Mouse (Mus musculus): ENCODE results near the gene Mat2b. TPM values are rescaled to one million over a fixed set of nuclear protein-coding genes. Genes with fewer than 3 reads are reported as not detected.

Mat2b gene
- polyA plus RNA-seq, 1 experiment from 2014 or later = 104 TPM

DNA sequence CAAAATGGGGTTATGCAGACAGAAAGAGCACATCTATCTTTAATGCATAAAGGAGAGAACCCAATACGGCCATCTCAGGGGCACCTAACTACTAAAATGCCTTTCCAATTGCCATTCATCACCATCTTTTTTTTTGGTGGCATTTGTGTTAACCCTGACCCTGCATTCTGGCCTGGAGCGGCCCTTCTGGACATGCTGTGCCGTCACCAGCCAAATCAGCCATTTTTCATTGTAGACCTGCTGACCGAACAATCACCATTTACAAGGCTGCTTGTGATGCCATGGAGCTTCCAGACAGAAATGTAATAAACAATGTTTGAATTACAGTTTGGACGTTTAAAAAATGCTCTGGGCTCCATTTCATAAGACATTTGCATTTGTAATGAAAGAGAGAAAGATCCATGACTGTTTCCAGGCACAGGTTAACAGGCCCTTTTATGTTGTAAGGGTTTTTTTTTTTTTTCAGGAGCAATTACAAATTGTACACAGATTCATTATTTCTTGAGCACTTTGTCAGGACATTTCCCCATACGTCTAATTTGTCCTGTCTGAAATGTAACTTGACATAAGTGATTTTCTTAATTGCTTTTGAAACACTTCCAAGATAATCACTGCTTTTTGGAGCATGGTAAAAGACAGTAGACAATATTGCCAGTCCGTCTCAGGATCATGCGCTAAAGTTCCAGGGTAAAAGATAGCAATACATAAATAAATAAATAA lies 45.1 kb downstream of the Mat2b start:
- 83% methylated on average over 8 of the region's 8 CpGs for WGBS
- Histone ChIP-seq H3K9me3 (no peaks in the 10 kb centered on the region), H3K27ac (no peak overlapping the region), H3K27me3 (no peaks in the 10 kb centered on the region), H3K9ac (replicated peaks) (no peak overlapping the region), H3K4me1 (replicated peaks) (no peaks in the 10 kb centered on the region), H3K4me2 (no peak overlapping the region), H3K4me3 (replicated peaks) (no peak overlapping the region), H3K36me3 (no peaks in the 10 kb centered on the region)
- no peak for ATAC-seq (ENCODE audit: insufficient number of reproducible peaks, insufficient read depth, low FRiP score, low TSS enrichment, low read depth)

GRCm38 (mm10) chr11:40647246-40647645 lies 47.8 kb downstream of the Mat2b start:
- no peaks in the 10 kb centered on the region for H3K9me3 ChIP-seq
- no peaks in the 10 kb centered on the region for H3K4me1 ChIP-seq (replicated peaks)
- H3K9ac ChIP-seq (replicated peaks) = no peak overlapping the region
- no peaks in the 10 kb centered on the region for H3K36me3 ChIP-seq
- 66% methylated on average over 2 of the region's 2 CpGs for WGBS
- H3K27me3 ChIP-seq = no peaks in the 10 kb centered on the region
- H3K27ac ChIP-seq = no peak overlapping the region
- no peak for ATAC-seq (ENCODE audit: insufficient number of reproducible peaks, insufficient read depth, low FRiP score, low TSS enrichment, low read depth)
- no peak overlapping the region for H3K4me3 ChIP-seq (replicated peaks)
- no peak overlapping the region for H3K4me2 ChIP-seq

Other genes starting within 250 kb of the Mat2b start
- gene Hmmr, start 38.2 kb upstream of the Mat2b start, polyA plus RNA-seq (2016; fragmentation: Nextera tagmentation; extraction: Ambion mirVana) = 53.9 and 57.0 TPM in 2 replicates
- gene Nudcd2, start 38.5 kb upstream of the Mat2b start, polyA plus RNA-seq (2016; fragmentation: Nextera tagmentation; extraction: Ambion mirVana) = 205 and 207 TPM in 2 replicates
- 27.6 and 29.2 TPM in 2 replicates for gene Ccng1, start 60.1 kb upstream of the Mat2b start, polyA plus RNA-seq (2016; fragmentation: Nextera tagmentation; extraction: Ambion mirVana)

All from limb, embryonic 12.5 days (tissue).